Mouse (Mus musculus): Measurements from ENCODE around the gene Hmga1b. TPM values are rescaled to one million over a fixed set of nuclear protein-coding genes. Genes with fewer than 3 reads are reported as not detected.
"Not testable (repeated sequence)": the region's sequence is repeated elsewhere in the genome, so short reads cannot be mapped to it uniquely, and the experiment has no call there.

The Hmga1b gene
- polyA plus RNA-seq (2016; fragmentation: Nextera tagmentation; extraction: Ambion mirVana): 12.3 and 14.2 TPM in 2 replicates

- H3K27ac ChIP-seq; DNase-seq (ENCODE audit: extremely low spot score, low spot score); H3K4me3 ChIP-seq; H3K4me1 ChIP-seq; H3K36me3 ChIP-seq (replicated peaks): not testable (repeated sequence)
- Histone ChIP-seq H3K27me3 (ENCODE audit: poor library complexity, severe bottlenecking) (peaks cover 34% of the 10 kb centered on the region), H3K9me3 (peaks cover 24% of the 10 kb centered on the region)
- whole genome bisulfite sequencing: 21% methylated on average over 14 of the region's 14 CpGs
These were observed at the start of gene Hmga1b for GRCm38 (mm10) chr11:120762672-120763041. Gene Hmga1b, plus strand, starts transcription at chr11:120762794.

- DNase-seq (ENCODE audit: extremely low spot score, low spot score): peak; percentile 98
- Histone ChIP-seq H3K4me1 (peaks cover 46% of the 10 kb centered on the region), H3K36me3 (replicated peaks) (peaks cover 65% of the 10 kb centered on the region), H3K9me3 (no peaks in the 10 kb centered on the region), H3K4me3 (peak within 1 kb of the TSS; percentile 66), H3K27me3 (ENCODE audit: poor library complexity, severe bottlenecking) (peaks cover 2% of the 10 kb centered on the region; the same call in 1 of the 2 replicates), H3K27ac (peak within 1 kb of the TSS; percentile 84)
- 5% methylated on average over 53 of the region's 53 CpGs for WGBS
These were observed 48.7 kb upstream of the Hmga1b start, which contains the start of the genes Cenpx and Lrrc45 for GRCm38 (mm10) chr11:120713580-120714518. Gene Cenpx, minus strand, starts transcription at chr11:120713738. Gene Lrrc45, plus strand, starts transcription at chr11:120713925.

GRCm38 (mm10) chr11:120714546-120714945 lies 48.0 kb upstream of the Hmga1b start:
- peaks cover 41% of the 10 kb centered on the region for H3K4me1 ChIP-seq
- H3K4me3 ChIP-seq: peak overlapping the region; percentile 66
- peaks cover 65% of the 10 kb centered on the region for H3K36me3 ChIP-seq (replicated peaks)
- peak overlapping the region; percentile 84 for H3K27ac ChIP-seq
- H3K27me3 ChIP-seq (ENCODE audit: poor library complexity, severe bottlenecking): peaks cover under 1% of the 10 kb centered on the region; the same call in 1 of the 2 replicates
- WGBS: 67% methylated on average over 10 of the region's 10 CpGs
- DNase-seq (ENCODE audit: extremely low spot score, low spot score): no peak
- no peaks in the 10 kb centered on the region for H3K9me3 ChIP-seq

GRCm38 (mm10) chr11:120715131-120715530 lies 47.5 kb upstream of the Hmga1b start:
- 90% methylated on average over 9 of the region's 9 CpGs for WGBS
- Histone ChIP-seq H3K4me3 (peak overlapping the region; percentile 66), H3K4me1 (peaks cover 44% of the 10 kb centered on the region), H3K36me3 (replicated peaks) (peaks cover 65% of the 10 kb centered on the region), H3K9me3 (no peaks in the 10 kb centered on the region), H3K27me3 (ENCODE audit: poor library complexity, severe bottlenecking) (peaks cover 6% of the 10 kb centered on the region), H3K27ac (no peak overlapping the region)
- no peak for DNase-seq (ENCODE audit: extremely low spot score, low spot score)

DNA sequence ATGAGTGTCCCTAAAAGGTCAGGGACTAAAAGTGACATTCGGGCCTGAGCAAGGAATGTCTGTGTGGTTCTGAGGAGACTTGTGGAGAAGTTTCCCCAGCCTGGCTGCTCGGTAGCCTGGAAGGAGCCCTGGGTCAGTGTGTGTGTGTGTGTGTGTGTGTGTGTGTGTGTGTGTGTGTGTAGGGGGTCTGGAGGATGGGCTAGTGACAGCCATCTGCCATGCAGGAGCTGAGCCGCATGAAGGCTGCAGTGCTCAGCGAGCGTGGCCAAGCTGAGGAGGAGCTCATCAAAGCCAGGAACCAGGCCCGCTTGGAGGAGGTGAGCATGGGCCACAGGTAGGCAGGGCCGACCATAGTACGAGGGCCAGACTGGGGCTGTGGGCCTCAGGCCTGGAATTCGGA lies 43.4 kb upstream of the Hmga1b start:
- peak overlapping the region; percentile 5; the same call in 1 of the 2 replicates for H3K4me3 ChIP-seq
- WGBS: 93% methylated on average over 9 of the region's 9 CpGs

GRCm38 (mm10) chr11:120719841-120720376 lies 42.7 kb upstream of the Hmga1b start:
- H3K36me3 ChIP-seq (replicated peaks): peaks cover 58% of the 10 kb centered on the region
- WGBS: 93% methylated on average over 13 of the region's 13 CpGs

More for the DNA sequence above, 43.4 kb upstream of the Hmga1b start:
- H3K27ac ChIP-seq: no peak overlapping the region
- H3K27me3 ChIP-seq (ENCODE audit: poor library complexity, severe bottlenecking): peaks cover 48% of the 10 kb centered on the region
- peaks cover 45% of the 10 kb centered on the region for H3K4me1 ChIP-seq
- DNase-seq (ENCODE audit: extremely low spot score, low spot score): no peak
- H3K36me3 ChIP-seq (replicated peaks): peaks cover 60% of the 10 kb centered on the region
- no peaks in the 10 kb centered on the region for H3K9me3 ChIP-seq

GRCm38 (mm10) chr11:120720450-120720849 lies 42.1 kb upstream of the Hmga1b start:
- Histone ChIP-seq H3K36me3 (replicated peaks) (peaks cover 52% of the 10 kb centered on the region), H3K4me3 (peak overlapping the region; percentile 71), H3K27me3 (ENCODE audit: poor library complexity, severe bottlenecking) (peaks cover 52% of the 10 kb centered on the region), H3K27ac (peak overlapping the region; percentile 82), H3K9me3 (no peaks in the 10 kb centered on the region), H3K4me1 (peaks cover 33% of the 10 kb centered on the region)
- WGBS: 9% methylated on average over 17 of the region's 17 CpGs
- peak; percentile 91 for DNase-seq (ENCODE audit: extremely low spot score, low spot score)

More at GRCm38 (mm10) chr11:120719841-120720376, 42.7 kb upstream of the Hmga1b start:
- Histone ChIP-seq H3K27ac (no peak overlapping the region; the same call in 1 of the 2 replicates), H3K4me3 (peak overlapping the region; percentile 23), H3K27me3 (ENCODE audit: poor library complexity, severe bottlenecking) (peaks cover 48% of the 10 kb centered on the region), H3K9me3 (no peaks in the 10 kb centered on the region), H3K4me1 (peaks cover 38% of the 10 kb centered on the region)
- DNase-seq (ENCODE audit: extremely low spot score, low spot score): no peak

- WGBS: under 1% methylated on average over 89 of the region's 90 CpGs
- Histone ChIP-seq H3K9me3 (no peaks in the 10 kb centered on the region), H3K36me3 (replicated peaks) (peaks cover 44% of the 10 kb centered on the region), H3K27me3 (ENCODE audit: poor library complexity, severe bottlenecking) (peaks cover 61% of the 10 kb centered on the region), H3K27ac (peak within 1 kb of the TSS; percentile 82), H3K4me1 (peaks cover 33% of the 10 kb centered on the region), H3K4me3 (peak within 1 kb of the TSS; percentile 71)
- DNase-seq (ENCODE audit: extremely low spot score, low spot score): peak; percentile 77
These were observed 41.2 kb upstream of the Hmga1b start, which contains the start of gene Rac3 for GRCm38 (mm10) chr11:120721124-120722066. Gene Rac3, plus strand, starts transcription at chr11:120721470.

GRCm38 (mm10) chr11:120722067-120722630 lies 40.4 kb upstream of the Hmga1b start:
- Histone ChIP-seq H3K4me3 (peak overlapping the region; percentile 71), H3K36me3 (replicated peaks) (peaks cover 37% of the 10 kb centered on the region), H3K27ac (peak overlapping the region; percentile 82), H3K9me3 (no peaks in the 10 kb centered on the region), H3K27me3 (ENCODE audit: poor library complexity, severe bottlenecking) (peaks cover 67% of the 10 kb centered on the region), H3K4me1 (peaks cover 40% of the 10 kb centered on the region)
- WGBS: 20% methylated on average over 21 of the region's 21 CpGs
- DNase-seq (ENCODE audit: extremely low spot score, low spot score): no peak

GRCm38 (mm10) chr11:120722761-120723382 lies 39.7 kb upstream of the Hmga1b start:
- Histone ChIP-seq H3K4me1 (peaks cover 46% of the 10 kb centered on the region), H3K4me3 (peak overlapping the region; percentile 71; the same call in 1 of the 2 replicates), H3K27ac (no peak overlapping the region), H3K9me3 (no peaks in the 10 kb centered on the region), H3K36me3 (replicated peaks) (peaks cover 30% of the 10 kb centered on the region), H3K27me3 (ENCODE audit: poor library complexity, severe bottlenecking) (peaks cover 67% of the 10 kb centered on the region)
- 90% methylated on average over 11 of the region's 11 CpGs for WGBS
- DNase-seq (ENCODE audit: extremely low spot score, low spot score): no peak

- Histone ChIP-seq H3K4me1 (peaks cover 46% of the 10 kb centered on the region), H3K27ac (no peak overlapping the region), H3K27me3 (ENCODE audit: poor library complexity, severe bottlenecking) (peaks cover 74% of the 10 kb centered on the region), H3K9me3 (no peaks in the 10 kb centered on the region), H3K4me3 (no peak overlapping the region), H3K36me3 (replicated peaks) (peaks cover 23% of the 10 kb centered on the region)
- no peak for DNase-seq (ENCODE audit: extremely low spot score, low spot score)
- 86% methylated on average over 7 of the region's 7 CpGs for WGBS
These were observed 39.1 kb upstream of the Hmga1b start for GRCm38 (mm10) chr11:120723509-120723908.

All from forebrain, embryonic 10.5 days (tissue).